ENCODE assay signal across 32 mouse cellular contexts in genomic region chr7:108542416-108542815, GRCm38 (mm10). TPM values are rescaled to one million over a fixed set of nuclear protein-coding genes. Genes with fewer than 3 reads are reported as not detected.
DNase-seq lines count a peak whose midpoint lies in the region; TF ChIP-seq lines count a peak whose summit lies in the region.
"Had no signal": no experiment of that assay in that cellular context is flagged by ENCODE, and none has a peak within 500 bp of the region (broad histone marks: within the 10 kb centered on the region; RNA-seq: fewer than 3 reads in every experiment).

No protein-coding gene starts in this region.

- H3K4me1 ChIP-seq in E14TG2a.4 (replicated peaks; ENCODE audit: low read depth, low read length) = peaks cover 4% of the 10 kb centered on the region; the same call in 1 of the 2 replicates
- H3K4me1 ChIP-seq in kidney, adult 2 months (ENCODE audit: control insufficient read depth, insufficient read depth, low read length) = no peaks in the 10 kb centered on the region
- H3K4me1 ChIP-seq: embryonic facial prominence, embryonic 13.5 days; embryonic facial prominence, embryonic 15.5 days; forebrain, embryonic 10.5 days; forebrain, embryonic 12.5 days had no signal

- H3K36me3 ChIP-seq in E14TG2a.4 (ENCODE audit: insufficient read depth, low read length) = no peaks in the 10 kb centered on the region
- no peaks in the 10 kb centered on the region for H3K36me3 ChIP-seq in kidney, adult 2 months (ENCODE audit: control insufficient read depth, insufficient read depth, low read length)
- H3K36me3 ChIP-seq: embryonic facial prominence, embryonic 13.5 days; embryonic facial prominence, embryonic 15.5 days; forebrain, embryonic 10.5 days; forebrain, embryonic 12.5 days; G1E had no signal

- TF ChIP-seq CTCF in E14TG2a.4 (conservative IDR thresholded peaks at IDR 0.05; ENCODE audit: low read length) = peak; percentile 6; the same call in 1 of the 2 replicates
- no peak for TF ChIP-seq CTCF in kidney, adult 2 months (conservative IDR thresholded peaks at IDR 0.05; ENCODE audit: insufficient read depth, insufficient read length, low read depth, low read length)

- peak overlapping the region; percentile 41 for H3K4me3 ChIP-seq in E14TG2a.4 (replicated peaks; ENCODE audit: low read length)
- no peak overlapping the region for H3K4me3 ChIP-seq in kidney, adult 2 months (ENCODE audit: insufficient read depth, low read depth, low read length)
- H3K4me3 ChIP-seq: embryonic facial prominence, embryonic 13.5 days; embryonic facial prominence, embryonic 15.5 days; erythroblast, embryonic 14.5 days; forebrain, embryonic 10.5 days; forebrain, embryonic 12.5 days had no signal

- WGBS in kidney, adult 2 months = 83% methylated on average over 13 of the region's 13 CpGs

- no peak for TF ChIP-seq POLR2A in kidney, adult 2 months (IDR thresholded peaks at IDR 0.05; ENCODE audit: low read depth, low read length)

- no peak overlapping the region for H3K27ac ChIP-seq in kidney, adult 2 months (ENCODE audit: insufficient read depth, low read depth, low read length)
- H3K27ac ChIP-seq: embryonic facial prominence, embryonic 13.5 days; embryonic facial prominence, embryonic 15.5 days; forebrain, embryonic 10.5 days; forebrain, embryonic 12.5 days had no signal

- DNase-seq in ES-CJ7 (ENCODE audit: low read depth, low spot score) (peak; percentile 56), R1 (ENCODE audit: low read depth, low spot score) (peak; percentile 62), ZHBTc4 (ENCODE audit: low read depth, low spot score) (peak; percentile 62)
- no peak for DNase-seq in urinary bladder, postnatal 4 days (ENCODE audit: low spot score in 2 of 2)
- no peak for DNase-seq in kidney, postnatal 25 days
- no peak for DNase-seq in kidney, adult 2 months
- DNase-seq: adrenal gland, adult 2 months; adrenal gland, postnatal 10 days; adrenal gland, postnatal 25 days; B cell, adult 2 months; cerebellum, adult 11 months; cerebellum, adult 18-20 months; cerebellum, adult 8-10 months; cerebellum, adult 9-11 months; cerebellum, postnatal 14 days; cerebellum, postnatal 36 days; embryo, embryonic 11 days had no signal

- H3K27me3 ChIP-seq in E14TG2a.4 (ENCODE audit: insufficient read depth, low read length) = no peaks in the 10 kb centered on the region
- H3K27me3 ChIP-seq in kidney, adult 2 months (replicated peaks; ENCODE audit: control insufficient read depth, insufficient read depth, low read length) = no peaks in the 10 kb centered on the region
- H3K27me3 ChIP-seq: CH12.LX; embryonic facial prominence, embryonic 13.5 days; embryonic facial prominence, embryonic 15.5 days; forebrain, embryonic 12.5 days; Patski had no signal

- H3K9me3 ChIP-seq in E14TG2a.4 (ENCODE audit: low read length) = no peaks in the 10 kb centered on the region
- H3K9me3 ChIP-seq: embryonic facial prominence, embryonic 13.5 days; embryonic facial prominence, embryonic 15.5 days; forebrain, embryonic 10.5 days; forebrain, embryonic 12.5 days had no signal

RNA-seq across cellular contexts. Expression of gene Olfr503, which starts 1.9 kb away (rescaled TPM):
- not detected in 2 replicates for polyA plus RNA-seq in kidney, adult 2 months (2012; rRNA removed)
- polyA plus RNA-seq: adrenal gland, adult 2 months; brain, embryonic 14.5 days; CD4-positive, CD25-positive, alpha-beta regulatory T cell, adult 4 months; embryonic facial prominence, embryonic 11.5 days; embryonic facial prominence, embryonic 13.5 days; embryonic facial prominence, embryonic 15.5 days; erythroblast, embryonic 14.5 days; forebrain, embryonic 10.5 days; forebrain, embryonic 12.5 days; forebrain, embryonic 14.5 days; forebrain, embryonic 16.5 days; frontal cortex, adult 2 months; G1E; Patski had no signal

RNA-seq across cellular contexts. Expression of gene Olfr502, which starts 17.6 kb away (rescaled TPM):
- polyA plus RNA-seq in kidney, adult 2 months (2012; rRNA removed) = not detected in 2 replicates
- polyA plus RNA-seq: adrenal gland, adult 2 months; brain, embryonic 14.5 days; CD4-positive, CD25-positive, alpha-beta regulatory T cell, adult 4 months; embryonic facial prominence, embryonic 11.5 days; embryonic facial prominence, embryonic 13.5 days; embryonic facial prominence, embryonic 15.5 days; erythroblast, embryonic 14.5 days; forebrain, embryonic 10.5 days; forebrain, embryonic 12.5 days; forebrain, embryonic 14.5 days; forebrain, embryonic 16.5 days; frontal cortex, adult 2 months; G1E; Patski had no signal

RNA-seq across cellular contexts. Expression of gene Olfr504, which starts 23.2 kb away (rescaled TPM):
- polyA plus RNA-seq in kidney, adult 2 months (2012; rRNA removed) = not detected in 2 replicates
- polyA plus RNA-seq: adrenal gland, adult 2 months; brain, embryonic 14.5 days; CD4-positive, CD25-positive, alpha-beta regulatory T cell, adult 4 months; embryonic facial prominence, embryonic 11.5 days; embryonic facial prominence, embryonic 13.5 days; embryonic facial prominence, embryonic 15.5 days; erythroblast, embryonic 14.5 days; forebrain, embryonic 10.5 days; forebrain, embryonic 12.5 days; forebrain, embryonic 14.5 days; forebrain, embryonic 16.5 days; frontal cortex, adult 2 months; G1E; Patski had no signal

Comparison
In these comparisons a context has a peak if more than half of its experiments do, and no peak if none do; other contexts are left out.
1. DNase-seq: peak in ES-CJ7 (single experiment), R1 (single experiment) and ZHBTc4 (single experiment); none in urinary bladder, postnatal 4 days (0 of 2), kidney, postnatal 25 days (0 of 2) and kidney, adult 2 months (single experiment).